Mouse (Mus musculus) retina, embryonic 14.5 days (tissue): ENCODE measurements around the gene Kcnj16.

Experiments
- DNase-seq: peaks from one replicate; pipeline ENCODE4 v3.0.0-alpha.2; 2015; ENCODE audit warnings: low spot score

Gene Kcnj16

GRCm38 (mm10) chr11:110967762-110968135 is at the start of gene Kcnj16:
Gene Kcnj16, plus strand, starts transcription at chr11:110968033.
- DNase-seq, result no peak

GRCm38 (mm10) chr11:110918808-110919465 is 48.9 kb upstream of the Kcnj16 start:
- DNase-seq, result no peak

- no peak for DNase-seq
Observed at GRCm38 (mm10) chr11:110935699-110936098, 32.1 kb upstream of the Kcnj16 start.

- DNase-seq, result no peak
Observed at GRCm38 (mm10) chr11:110942280-110942679, 25.6 kb upstream of the Kcnj16 start.

- peak; percentile 18 for DNase-seq
Observed at GRCm38 (mm10) chr11:110942695-110943135, 25.1 kb upstream of the Kcnj16 start.

- DNase-seq, result no peak
Observed at GRCm38 (mm10) chr11:110956665-110957064, 11.2 kb upstream of the Kcnj16 start.

- DNase-seq, result no peak
Observed at GRCm38 (mm10) chr11:110961592-110962021, 6.2 kb upstream of the Kcnj16 start.

- no peak for DNase-seq
Observed at GRCm38 (mm10) chr11:110967019-110967761, 643 bp upstream of the Kcnj16 start.

GRCm38 (mm10) chr11:110968901-110969300 is 1.1 kb downstream of the Kcnj16 start:
- DNase-seq, result no peak

- DNase-seq, result no peak
Observed at GRCm38 (mm10) chr11:110985508-110985907, 17.7 kb downstream of the Kcnj16 start.

- no peak for DNase-seq
Observed at GRCm38 (mm10) chr11:110985949-110986348, 18.1 kb downstream of the Kcnj16 start.

- DNase-seq, result no peak
Observed at GRCm38 (mm10) chr11:110993616-110994015, 25.8 kb downstream of the Kcnj16 start.

- no peak for DNase-seq
Observed at GRCm38 (mm10) chr11:110997211-110997610, 29.4 kb downstream of the Kcnj16 start.

- no peak for DNase-seq
Observed at GRCm38 (mm10) chr11:111005103-111005502, 37.3 kb downstream of the Kcnj16 start.

- DNase-seq, result no peak
Observed at GRCm38 (mm10) chr11:111009471-111009870, 41.6 kb downstream of the Kcnj16 start.

GRCm38 (mm10) chr11:111016206-111016605 is 48.4 kb downstream of the Kcnj16 start:
- DNase-seq, result no peak

GRCm38 (mm10) chr11:111020211-111020610 is 52.4 kb downstream of the Kcnj16 start:
- no peak for DNase-seq

GRCm38 (mm10) chr11:111022681-111023281 is 54.9 kb downstream of the Kcnj16 start:
- DNase-seq, result peak; percentile 55

GRCm38 (mm10) chr11:111042175-111042574 is 74.3 kb downstream of the Kcnj16 start:
- DNase-seq, result peak; percentile 70

- DNase-seq, result no peak
Observed at GRCm38 (mm10) chr11:111043298-111043697, 75.5 kb downstream of the Kcnj16 start.

- DNase-seq, result no peak
Observed at GRCm38 (mm10) chr11:111054252-111054651, 86.4 kb downstream of the Kcnj16 start.

GRCm38 (mm10) chr11:111054854-111055822 is 87.3 kb downstream of the Kcnj16 start:
- no peak for DNase-seq
